ENCODE assay signal across 27 mouse cellular contexts in the genomic region with DNA sequence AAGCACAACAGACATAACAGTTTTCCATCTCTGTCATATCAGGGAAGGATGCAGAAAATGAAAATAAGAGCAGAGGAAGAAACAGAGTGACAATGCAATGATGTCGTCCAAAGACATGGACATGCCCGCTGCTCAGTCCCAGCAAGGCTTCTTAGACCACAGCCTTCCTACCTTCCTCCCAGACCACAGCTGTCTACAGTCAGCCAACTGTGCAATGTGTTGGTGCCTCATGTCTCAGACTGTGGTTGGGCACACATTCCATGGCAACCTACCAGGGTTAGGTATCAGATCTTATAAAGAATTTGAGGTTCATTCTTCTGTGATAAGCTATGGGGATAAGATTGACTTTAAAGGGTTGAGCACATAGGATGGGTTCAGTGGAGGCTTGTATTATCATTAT.
DNase-seq lines count a peak whose midpoint lies in the region; ATAC-seq and TF ChIP-seq lines count a peak whose summit lies in the region.
"Had no signal": no experiment of that assay in that cellular context is flagged by ENCODE, and none has a peak within 500 bp of the region (broad histone marks: within the 10 kb centered on the region; RNA-seq: fewer than 3 reads in every experiment).

No protein-coding gene starts in this region.

- H3K4me1 ChIP-seq in midbrain, embryonic 10.5 days, result peaks cover 13% of the 10 kb centered on the region

- H3K79me2 ChIP-seq in myocyte (ENCODE audit: control insufficient read depth, insufficient read depth), result no peaks in the 10 kb centered on the region

- H3K9me3 ChIP-seq in midbrain, embryonic 10.5 days (replicated peaks), result no peaks in the 10 kb centered on the region; the same call in 1 of the 2 replicates
- H3K9me3 ChIP-seq: embryonic facial prominence, embryonic 13.5 days; embryonic facial prominence, embryonic 15.5 days; forebrain, embryonic 10.5 days; forebrain, embryonic 12.5 days; G1E had no signal

- H3K27ac ChIP-seq in midbrain, embryonic 10.5 days (replicated peaks), result no peak overlapping the region
- H3K27ac ChIP-seq: embryonic facial prominence, embryonic 13.5 days; embryonic facial prominence, embryonic 15.5 days; forebrain, embryonic 10.5 days; forebrain, embryonic 12.5 days had no signal

- no peak for TF ChIP-seq POLR2A in myocyte (IDR thresholded peaks at IDR 0.05; ENCODE audit: insufficient read length, low read depth)

- 98% methylated on average over 2 of the region's 2 CpGs for WGBS in midbrain, embryonic 10.5 days

- 0 out of 2 replicates have a peak, but pooled peaks have one; percentile 42 for ATAC-seq in common myeloid progenitor, adult 5-6 weeks (replicated peaks; ENCODE audit: low read depth, poor library complexity, severe bottlenecking)
- ATAC-seq: activated CD4-positive, CD25-positive, alpha-beta regulatory T cell, adult 4 months; CD4-positive, CD25-positive, alpha-beta regulatory T cell, adult 4 months; forebrain, embryonic 14.5 days; forebrain, embryonic 16.5 days had no signal

- no peaks in the 10 kb centered on the region for H3K27me3 ChIP-seq in myocyte (ENCODE audit: control insufficient read depth, insufficient read depth, insufficient read length)
- H3K27me3 ChIP-seq in midbrain, embryonic 10.5 days (ENCODE audit: low read depth, poor library complexity, severe bottlenecking), result no peaks in the 10 kb centered on the region
- H3K27me3 ChIP-seq: CH12.LX; embryonic facial prominence, embryonic 13.5 days; embryonic facial prominence, embryonic 15.5 days; forebrain, embryonic 12.5 days had no signal

- no peak overlapping the region for H3ac ChIP-seq in myocyte (ENCODE audit: control insufficient read depth, insufficient read length)

- no peaks in the 10 kb centered on the region for H3K36me3 ChIP-seq in myocyte (ENCODE audit: control insufficient read depth, insufficient read depth)
- H3K36me3 ChIP-seq in midbrain, embryonic 10.5 days, result no peaks in the 10 kb centered on the region
- H3K36me3 ChIP-seq: embryonic facial prominence, embryonic 13.5 days; embryonic facial prominence, embryonic 15.5 days; forebrain, embryonic 10.5 days; forebrain, embryonic 12.5 days; G1E had no signal

- peak; percentile 52 for DNase-seq in heart, adult 11 months
- no peak for DNase-seq in heart, adult 18-20 months
- peak; percentile 16 for DNase-seq in Muller cell, postnatal 12 days (ENCODE audit: inconsistent ontology term)
- DNase-seq in kidney, postnatal 36 days, result no peak
- no peak for DNase-seq in midbrain, embryonic 10.5 days (ENCODE audit: low spot score)
- DNase-seq: adrenal gland, adult 8-10 months; adrenal gland, postnatal 14 days; adrenal gland, postnatal 36 days; B cell, adult 2 months; cerebellum, adult 11-12 months; cerebellum, adult 2 months; cerebellum, postnatal 10 days; cerebellum, postnatal 25 days; embryo, embryonic 11 days had no signal

- H3K4me2 ChIP-seq in myocyte (ENCODE audit: low read depth), result peak overlapping the region; percentile 42
- H3K4me2 ChIP-seq: embryonic facial prominence, embryonic 13.5 days; embryonic facial prominence, embryonic 15.5 days; forebrain, embryonic 12.5 days had no signal

- no peak overlapping the region for H3K4me3 ChIP-seq in myocyte
- no peak overlapping the region for H3K4me3 ChIP-seq in midbrain, embryonic 10.5 days
- H3K4me3 ChIP-seq: embryonic facial prominence, embryonic 13.5 days; embryonic facial prominence, embryonic 15.5 days; erythroblast, embryonic 14.5 days; forebrain, embryonic 10.5 days; forebrain, embryonic 12.5 days had no signal

TF ChIP-seq in myocyte, 11 proteins besides CTCF, POLR2A, EP300 and RAD21:
- TF ChIP-seq TCF12 (IDR thresholded peaks at IDR 0.05; ENCODE audit: insufficient read depth, poor library complexity, severe bottlenecking) (peak; percentile 74), REST (IDR thresholded peaks at IDR 0.05; ENCODE audit: insufficient read depth, insufficient read length) (no peak), USF1 (IDR thresholded peaks at IDR 0.05; ENCODE audit: low read depth) (no peak), MYOG (IDR thresholded peaks at IDR 0.05; ENCODE audit: control insufficient read depth in 1 of 3, insufficient read depth in 1 of 3, insufficient read length in 2 of 3, low read depth in 2 of 3) (peak; percentile 76 to 95 (median 81)), MYOD1 (IDR thresholded peaks at IDR 0.05; ENCODE audit: control insufficient read depth in 1 of 3, insufficient read length in 2 of 3, low read depth in 2 of 3) (peak; percentile 40 to 94 (median 79)), TCF3 (IDR thresholded peaks at IDR 0.05; ENCODE audit: insufficient read length, low read depth) (peak; percentile 89), SRF (IDR thresholded peaks at IDR 0.05; ENCODE audit: control insufficient read depth, insufficient read length, low read depth) (no peak), E2F4 (IDR thresholded peaks at IDR 0.05; ENCODE audit: insufficient read depth) (no peak), POLR2AphosphoS2 (IDR thresholded peaks at IDR 0.05; ENCODE audit: insufficient read length, low read depth) (no peak), MAX (IDR thresholded peaks at IDR 0.05; ENCODE audit: low read depth) (no peak), CEBPB (IDR thresholded peaks at IDR 0.05; ENCODE audit: insufficient read depth, poor library complexity, severe bottlenecking) (0 out of 2 replicates have a peak, but pooled peaks have one; percentile 9)

Comparison
In these comparisons a context has a peak if more than half of its experiments do, and no peak if none do; other contexts are left out.
1. DNase-seq: peak in heart, adult 11 months (single experiment) and Muller cell, postnatal 12 days (single experiment); none in heart, adult 18-20 months (0 of 2), kidney, postnatal 36 days (0 of 2) and midbrain, embryonic 10.5 days (single experiment).